Mouse (Mus musculus): ENCODE data around the gene Mief2. TPM values are rescaled to one million over a fixed set of nuclear protein-coding genes. Genes with fewer than 3 reads are reported as not detected.

The Mief2 gene
- polyA plus RNA-seq (2014; fragmentation: Nextera tagmentation; extraction: Ambion mirVana): 12.9 and 13.5 TPM in 2 replicates

GRCm38 (mm10) chr11:60728260-60728761 lies at the start of gene Mief2:
TSS of gene Mief2 (plus strand) at chr11:60728398.
- Histone ChIP-seq H3K36me3 (ENCODE audit: control insufficient read depth, insufficient read depth, low read length) (peaks cover 8% of the 10 kb centered on the region), H3K27ac (ENCODE audit: low read length) (peak within 1 kb of the TSS; percentile 89), H3K9me3 (ENCODE audit: control insufficient read depth, low read depth, low read length) (no peaks in the 10 kb centered on the region), H3K27me3 (ENCODE audit: control insufficient read depth, insufficient read depth, low read length) (no peaks in the 10 kb centered on the region), H3K4me1 (ENCODE audit: control insufficient read depth, insufficient read depth, low read length) (peaks cover 17% of the 10 kb centered on the region; the same call in 1 of the 2 replicates), H3K4me3 (ENCODE audit: low read depth, low read length) (peak within 1 kb of the TSS; percentile 87), H3K9ac (replicated peaks; ENCODE audit: low read depth, low read length) (peak within 1 kb of the TSS; percentile 87; the same call in 1 of the 2 replicates), H3K4me2 (replicated peaks; ENCODE audit: low read depth, low read length) (peak within 1 kb of the TSS; percentile 66)
- WGBS: under 1% methylated on average over 44 of the region's 44 CpGs
- peak; percentile 92 for ATAC-seq (ENCODE audit: insufficient number of reproducible peaks, insufficient read depth, low FRiP score, low read depth)

DNA sequence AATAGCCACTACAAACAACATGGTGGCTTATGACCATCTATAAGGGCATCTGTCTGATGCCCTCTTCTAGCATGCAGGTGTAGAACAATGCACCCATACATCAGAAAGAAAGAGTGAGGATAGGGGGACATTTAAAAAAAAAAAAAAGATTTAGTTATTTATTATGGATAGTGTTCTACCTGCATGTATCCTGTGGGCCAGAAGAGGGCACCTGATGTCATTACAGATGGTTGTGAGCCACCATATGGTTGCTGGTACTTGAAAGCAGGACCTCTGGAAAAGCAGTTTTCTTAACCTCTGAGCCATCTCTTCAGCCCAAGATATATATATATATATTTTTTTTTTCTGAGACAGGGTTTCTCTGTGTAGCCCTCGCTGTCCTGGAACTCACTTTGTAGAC lies 32.0 kb upstream of the Mief2 start:
- no peak overlapping the region for H3K4me3 ChIP-seq (ENCODE audit: low read depth, low read length)
- H3K9me3 ChIP-seq (ENCODE audit: control insufficient read depth, low read depth, low read length): no peaks in the 10 kb centered on the region
- no peaks in the 10 kb centered on the region for H3K27me3 ChIP-seq (ENCODE audit: control insufficient read depth, insufficient read depth, low read length)
- no peak overlapping the region for H3K9ac ChIP-seq (replicated peaks; ENCODE audit: low read depth, low read length)
- 61% methylated on average over 1 of the region's 1 CpGs for WGBS
- no peaks in the 10 kb centered on the region for H3K36me3 ChIP-seq (ENCODE audit: control insufficient read depth, insufficient read depth, low read length)
- no peak overlapping the region for H3K27ac ChIP-seq (ENCODE audit: low read length)
- H3K4me1 ChIP-seq (ENCODE audit: control insufficient read depth, insufficient read depth, low read length): peaks cover 15% of the 10 kb centered on the region
- no peak overlapping the region for H3K4me2 ChIP-seq (replicated peaks; ENCODE audit: low read depth, low read length)
- ATAC-seq (ENCODE audit: insufficient number of reproducible peaks, insufficient read depth, low FRiP score, low read depth): no peak

DNA sequence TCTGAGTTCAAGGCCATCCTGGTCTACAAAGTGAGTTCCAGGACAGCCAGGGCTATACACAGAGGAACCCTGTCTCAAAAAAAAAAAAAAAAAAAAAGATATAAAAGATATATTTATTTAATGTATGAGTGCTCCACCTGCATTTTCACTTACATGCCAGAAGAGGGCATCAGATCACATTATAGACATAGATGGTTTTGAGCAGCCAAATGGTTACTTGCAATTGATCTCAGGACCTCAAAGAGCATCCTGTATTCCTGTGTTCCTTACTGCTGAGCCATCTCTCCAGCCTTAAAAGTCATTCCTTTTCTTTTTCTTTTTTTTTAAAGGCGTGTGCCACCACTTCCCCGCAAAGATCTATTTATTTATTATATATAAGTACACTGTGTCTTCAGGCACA lies 30.6 kb upstream of the Mief2 start:
- Histone ChIP-seq H3K9ac (replicated peaks; ENCODE audit: low read depth, low read length) (no peak overlapping the region), H3K4me1 (ENCODE audit: control insufficient read depth, insufficient read depth, low read length) (peaks cover 21% of the 10 kb centered on the region), H3K27me3 (ENCODE audit: control insufficient read depth, insufficient read depth, low read length) (no peaks in the 10 kb centered on the region), H3K27ac (ENCODE audit: low read length) (no peak overlapping the region), H3K4me2 (replicated peaks; ENCODE audit: low read depth, low read length) (no peak overlapping the region), H3K4me3 (ENCODE audit: low read depth, low read length) (no peak overlapping the region), H3K36me3 (ENCODE audit: control insufficient read depth, insufficient read depth, low read length) (peaks cover under 1% of the 10 kb centered on the region; the same call in 1 of the 2 replicates), H3K9me3 (ENCODE audit: control insufficient read depth, low read depth, low read length) (no peaks in the 10 kb centered on the region)
- 66% methylated on average over 2 of the region's 2 CpGs for WGBS
- no peak for ATAC-seq (ENCODE audit: insufficient number of reproducible peaks, insufficient read depth, low FRiP score, low read depth)

DNA sequence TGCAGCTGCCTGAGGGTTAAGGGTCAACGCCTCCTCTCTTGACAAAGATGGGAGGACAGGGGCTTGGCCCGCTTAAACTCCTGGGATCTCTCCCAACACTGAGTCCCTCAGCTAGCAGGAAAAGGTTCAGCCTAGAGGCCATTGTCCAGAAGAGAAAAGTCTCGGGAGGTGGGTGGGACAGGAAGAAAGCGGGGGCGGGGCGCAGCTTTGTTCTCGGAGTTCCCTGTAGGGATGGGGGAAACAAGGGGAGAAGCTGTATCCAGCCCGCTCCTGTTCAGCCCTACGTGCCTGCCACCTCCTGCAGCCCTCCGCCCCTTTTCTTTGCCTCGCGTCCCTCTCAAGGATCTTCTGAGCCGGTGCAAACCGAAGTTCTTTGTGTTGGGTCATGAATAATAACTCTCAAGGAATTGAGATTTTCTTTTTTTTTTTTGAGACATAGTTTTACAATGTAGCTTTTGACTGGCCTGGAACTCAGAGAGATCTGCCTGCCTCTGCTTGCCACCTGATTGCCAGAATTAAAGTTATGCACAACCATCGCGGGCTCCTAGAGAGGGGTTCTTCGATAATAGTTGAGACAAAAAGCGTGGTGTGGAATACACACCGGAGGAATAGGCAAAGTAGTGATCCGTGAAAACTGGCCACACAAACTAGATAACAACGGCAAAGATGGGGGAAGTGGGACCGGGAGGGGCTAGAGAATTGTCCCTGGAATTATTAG lies 29.2 kb upstream of the Mief2 start:
- WGBS: 2% methylated on average over 22 of the region's 22 CpGs
- Histone ChIP-seq H3K4me1 (ENCODE audit: control insufficient read depth, insufficient read depth, low read length) (peaks cover 21% of the 10 kb centered on the region), H3K36me3 (ENCODE audit: control insufficient read depth, insufficient read depth, low read length) (peaks cover 8% of the 10 kb centered on the region; the same call in 1 of the 2 replicates), H3K27ac (ENCODE audit: low read length) (peak overlapping the region; percentile 88), H3K9ac (replicated peaks; ENCODE audit: low read depth, low read length) (peak overlapping the region; percentile 76), H3K4me3 (ENCODE audit: low read depth, low read length) (peak overlapping the region; percentile 68), H3K27me3 (ENCODE audit: control insufficient read depth, insufficient read depth, low read length) (no peaks in the 10 kb centered on the region), H3K4me2 (replicated peaks; ENCODE audit: low read depth, low read length) (peak overlapping the region; percentile 63), H3K9me3 (ENCODE audit: control insufficient read depth, low read depth, low read length) (no peaks in the 10 kb centered on the region)
- peak; percentile 64; the same call in 1 of the 2 replicates for ATAC-seq (ENCODE audit: insufficient number of reproducible peaks, insufficient read depth, low FRiP score, low read depth)

GRCm38 (mm10) chr11:60699524-60700075 lies 28.6 kb upstream of the Mief2 start, which contains the start of gene Llgl1:
TSS of gene Llgl1 (plus strand) at chr11:60699723.
- under 1% methylated on average over 48 of the region's 73 CpGs for WGBS
- H3K4me2 ChIP-seq (replicated peaks; ENCODE audit: low read depth, low read length): peak within 1 kb of the TSS; percentile 83
- H3K9me3 ChIP-seq (ENCODE audit: control insufficient read depth, low read depth, low read length): no peaks in the 10 kb centered on the region
- ATAC-seq (ENCODE audit: insufficient number of reproducible peaks, insufficient read depth, low FRiP score, low read depth): peak; percentile 90
- peaks cover 14% of the 10 kb centered on the region; the same call in 1 of the 2 replicates for H3K36me3 ChIP-seq (ENCODE audit: control insufficient read depth, insufficient read depth, low read length)
- peak within 1 kb of the TSS; percentile 76 for H3K9ac ChIP-seq (replicated peaks; ENCODE audit: low read depth, low read length)
- H3K27me3 ChIP-seq (ENCODE audit: control insufficient read depth, insufficient read depth, low read length): no peaks in the 10 kb centered on the region
- peaks cover 21% of the 10 kb centered on the region for H3K4me1 ChIP-seq (ENCODE audit: control insufficient read depth, insufficient read depth, low read length)
- H3K4me3 ChIP-seq (ENCODE audit: low read depth, low read length): peak within 1 kb of the TSS; percentile 68
- peak within 1 kb of the TSS; percentile 88 for H3K27ac ChIP-seq (ENCODE audit: low read length)

DNA sequence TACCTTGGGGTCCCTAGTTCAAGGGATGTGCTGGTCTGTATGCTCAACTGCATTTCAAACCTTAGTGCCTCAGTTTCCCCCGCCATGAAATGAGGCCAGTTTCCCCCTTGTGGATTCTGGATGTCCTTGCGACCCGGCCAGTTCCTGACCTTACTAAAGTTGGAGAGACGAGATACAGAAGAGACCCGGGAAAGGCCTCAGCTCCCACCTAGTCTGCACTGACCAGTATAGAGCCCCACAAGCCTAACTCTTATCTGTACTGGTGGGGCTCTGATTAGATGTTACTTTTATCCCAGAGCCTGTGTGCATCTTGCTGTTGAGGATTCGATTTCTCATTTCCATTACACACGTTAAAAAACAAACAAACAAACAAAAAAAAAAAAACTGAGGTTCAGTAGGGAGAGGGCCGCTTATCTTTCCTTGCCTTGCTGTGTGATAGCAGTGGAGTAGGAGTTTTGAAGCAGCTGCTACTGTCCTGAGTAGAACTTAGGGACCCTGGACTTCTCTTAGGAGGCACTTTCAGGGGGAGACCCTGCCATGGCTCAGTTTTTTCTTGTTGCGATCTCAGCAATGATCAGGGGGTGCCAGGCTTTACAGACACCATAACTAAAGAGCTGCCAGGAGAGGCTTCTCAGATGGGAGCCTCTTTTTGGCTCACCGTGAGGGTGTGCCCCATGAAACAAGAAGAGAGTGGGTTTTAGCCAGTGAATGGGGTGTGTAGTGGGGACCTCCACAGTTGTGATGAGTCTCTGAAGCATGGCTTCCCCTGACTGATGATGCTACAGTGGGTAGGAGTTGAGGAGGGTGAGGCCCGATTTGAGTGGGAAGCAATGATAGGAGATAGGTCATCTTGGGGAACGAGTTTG lies 27.6 kb upstream of the Mief2 start:
- Histone ChIP-seq H3K36me3 (ENCODE audit: control insufficient read depth, insufficient read depth, low read length) (peaks cover 22% of the 10 kb centered on the region), H3K27ac (ENCODE audit: low read length) (peak overlapping the region; percentile 88; the same call in 1 of the 2 replicates), H3K4me3 (ENCODE audit: low read depth, low read length) (peak overlapping the region; percentile 68), H3K4me2 (replicated peaks; ENCODE audit: low read depth, low read length) (peak overlapping the region; percentile 83), H3K9me3 (ENCODE audit: control insufficient read depth, low read depth, low read length) (no peaks in the 10 kb centered on the region), H3K4me1 (ENCODE audit: control insufficient read depth, insufficient read depth, low read length) (peaks cover 21% of the 10 kb centered on the region), H3K27me3 (ENCODE audit: control insufficient read depth, insufficient read depth, low read length) (no peaks in the 10 kb centered on the region), H3K9ac (replicated peaks; ENCODE audit: low read depth, low read length) (peak overlapping the region; percentile 76)
- WGBS: 22% methylated on average over 12 of the region's 12 CpGs
- ATAC-seq (ENCODE audit: insufficient number of reproducible peaks, insufficient read depth, low FRiP score, low read depth): no peak

DNA sequence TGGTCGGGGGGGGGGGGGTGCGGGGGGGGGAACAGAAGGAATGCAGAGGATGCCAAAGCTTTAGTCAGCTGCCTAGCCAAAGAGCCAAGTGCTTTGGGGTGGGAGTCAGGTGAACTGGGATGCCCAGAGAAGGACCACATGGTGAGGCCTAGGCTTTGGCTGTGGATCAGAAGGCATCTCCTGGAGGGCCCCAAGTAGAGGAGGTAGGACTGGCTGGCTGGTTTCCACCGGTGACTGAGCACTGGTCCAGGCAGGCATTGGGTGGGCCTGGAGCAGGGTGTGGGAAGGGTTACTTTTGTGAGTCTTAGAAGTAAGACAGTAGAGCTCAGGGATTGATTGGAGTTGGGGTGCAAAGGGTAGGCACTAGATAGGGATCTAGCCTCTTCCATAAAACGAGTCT lies 26.6 kb upstream of the Mief2 start:
- Histone ChIP-seq H3K9ac (replicated peaks; ENCODE audit: low read depth, low read length) (no peak overlapping the region), H3K4me1 (ENCODE audit: control insufficient read depth, insufficient read depth, low read length) (peaks cover 21% of the 10 kb centered on the region), H3K9me3 (ENCODE audit: control insufficient read depth, low read depth, low read length) (no peaks in the 10 kb centered on the region), H3K4me3 (ENCODE audit: low read depth, low read length) (no peak overlapping the region), H3K36me3 (ENCODE audit: control insufficient read depth, insufficient read depth, low read length) (peaks cover 33% of the 10 kb centered on the region), H3K4me2 (replicated peaks; ENCODE audit: low read depth, low read length) (no peak overlapping the region), H3K27me3 (ENCODE audit: control insufficient read depth, insufficient read depth, low read length) (no peaks in the 10 kb centered on the region), H3K27ac (ENCODE audit: low read length) (no peak overlapping the region)
- ATAC-seq (ENCODE audit: insufficient number of reproducible peaks, insufficient read depth, low FRiP score, low read depth): no peak
- 73% methylated on average over 4 of the region's 4 CpGs for WGBS

DNA sequence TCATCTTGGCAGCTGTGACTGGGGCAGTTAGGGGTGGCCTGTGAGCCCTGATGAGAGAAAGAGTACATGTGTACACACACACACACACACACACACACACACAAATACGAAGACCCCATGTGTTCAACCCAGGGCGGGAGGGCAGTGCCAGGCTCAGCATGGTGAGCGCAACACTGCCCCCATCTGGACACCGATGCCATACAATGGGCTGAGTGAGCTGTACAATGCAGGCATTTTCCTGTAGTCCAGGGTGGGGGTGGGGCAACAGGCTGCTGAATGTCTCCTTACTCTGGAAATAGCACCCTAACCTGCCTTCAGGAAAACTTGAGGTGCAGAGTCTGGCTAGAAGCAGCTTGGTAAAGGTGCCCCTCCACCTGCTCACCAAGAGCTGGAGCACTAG lies 25.1 kb upstream of the Mief2 start:
- WGBS: 47% methylated on average over 4 of the region's 4 CpGs
- Histone ChIP-seq H3K36me3 (ENCODE audit: control insufficient read depth, insufficient read depth, low read length) (peaks cover 47% of the 10 kb centered on the region), H3K27ac (ENCODE audit: low read length) (no peak overlapping the region), H3K9ac (replicated peaks; ENCODE audit: low read depth, low read length) (no peak overlapping the region), H3K27me3 (ENCODE audit: control insufficient read depth, insufficient read depth, low read length) (no peaks in the 10 kb centered on the region), H3K4me1 (ENCODE audit: control insufficient read depth, insufficient read depth, low read length) (peaks cover 21% of the 10 kb centered on the region), H3K4me3 (ENCODE audit: low read depth, low read length) (no peak overlapping the region), H3K9me3 (ENCODE audit: control insufficient read depth, low read depth, low read length) (no peaks in the 10 kb centered on the region), H3K4me2 (replicated peaks; ENCODE audit: low read depth, low read length) (no peak overlapping the region)
- no peak for ATAC-seq (ENCODE audit: insufficient number of reproducible peaks, insufficient read depth, low FRiP score, low read depth)

Data from stomach, embryonic 14.5 days (tissue).